Mouse (Mus musculus): ENCODE measurements around the gene A230050P20Rik. TPM values are rescaled to one million over a fixed set of nuclear protein-coding genes. Genes with fewer than 3 reads are reported as not detected.
A peak's percentile ranks its signal among the peaks of the same experiment; 100 is the strongest.

The A230050P20Rik gene
- polyA plus RNA-seq, 1 experiment, result 237 TPM

- no peak overlapping the region for H3K4me3 ChIP-seq (ENCODE audit: insufficient read depth, low read length)
- no peaks in the 10 kb centered on the region for H3K4me1 ChIP-seq (ENCODE audit: control insufficient read depth, insufficient read depth, low read length)
- TF ChIP-seq CTCF (IDR thresholded peaks at IDR 0.05; ENCODE audit: extremely low read depth, insufficient read depth, low read length), result no peak
- TF ChIP-seq POLR2A (IDR thresholded peaks at IDR 0.05; ENCODE audit: extremely low read depth, insufficient read depth, low read length), result no peak
- no peak overlapping the region for H3K27ac ChIP-seq (ENCODE audit: insufficient read depth, low read length)
Measured at GRCm38 (mm10) chr9:20838931-20839330, 29.5 kb upstream of the A230050P20Rik start.

GRCm38 (mm10) chr9:20842211-20842610 lies 26.2 kb upstream of the A230050P20Rik start:
- TF ChIP-seq POLR2A (IDR thresholded peaks at IDR 0.05; ENCODE audit: extremely low read depth, insufficient read depth, low read length) (no peak), CTCF (IDR thresholded peaks at IDR 0.05; ENCODE audit: extremely low read depth, insufficient read depth, low read length) (no peak)
- H3K27ac ChIP-seq (ENCODE audit: insufficient read depth, low read length), result no peak overlapping the region
- no peak overlapping the region for H3K4me3 ChIP-seq (ENCODE audit: insufficient read depth, low read length)
- no peaks in the 10 kb centered on the region for H3K4me1 ChIP-seq (ENCODE audit: control insufficient read depth, insufficient read depth, low read length)

GRCm38 (mm10) chr9:20842670-20843069 lies 25.8 kb upstream of the A230050P20Rik start:
- Histone ChIP-seq H3K4me3 (ENCODE audit: insufficient read depth, low read length) (no peak overlapping the region), H3K27ac (ENCODE audit: insufficient read depth, low read length) (no peak overlapping the region), H3K4me1 (ENCODE audit: control insufficient read depth, insufficient read depth, low read length) (no peaks in the 10 kb centered on the region)
- TF ChIP-seq CTCF (IDR thresholded peaks at IDR 0.05; ENCODE audit: extremely low read depth, insufficient read depth, low read length) (peak; percentile 58), POLR2A (IDR thresholded peaks at IDR 0.05; ENCODE audit: extremely low read depth, insufficient read depth, low read length) (no peak)

GRCm38 (mm10) chr9:20850179-20850578 lies 18.3 kb upstream of the A230050P20Rik start:
- Histone ChIP-seq H3K27ac (ENCODE audit: insufficient read depth, low read length) (no peak overlapping the region), H3K4me1 (ENCODE audit: control insufficient read depth, insufficient read depth, low read length) (no peaks in the 10 kb centered on the region), H3K4me3 (ENCODE audit: insufficient read depth, low read length) (no peak overlapping the region)
- TF ChIP-seq CTCF (IDR thresholded peaks at IDR 0.05; ENCODE audit: extremely low read depth, insufficient read depth, low read length) (no peak), POLR2A (IDR thresholded peaks at IDR 0.05; ENCODE audit: extremely low read depth, insufficient read depth, low read length) (no peak)

GRCm38 (mm10) chr9:20857131-20857530 lies 11.3 kb upstream of the A230050P20Rik start:
- H3K27ac ChIP-seq (ENCODE audit: insufficient read depth, low read length), result no peak overlapping the region
- TF ChIP-seq CTCF (IDR thresholded peaks at IDR 0.05; ENCODE audit: extremely low read depth, insufficient read depth, low read length), result no peak
- TF ChIP-seq POLR2A (IDR thresholded peaks at IDR 0.05; ENCODE audit: extremely low read depth, insufficient read depth, low read length), result no peak
- no peaks in the 10 kb centered on the region for H3K4me1 ChIP-seq (ENCODE audit: control insufficient read depth, insufficient read depth, low read length)
- no peak overlapping the region for H3K4me3 ChIP-seq (ENCODE audit: insufficient read depth, low read length)

GRCm38 (mm10) chr9:20859926-20860325 lies 8.5 kb upstream of the A230050P20Rik start:
- TF ChIP-seq POLR2A (IDR thresholded peaks at IDR 0.05; ENCODE audit: extremely low read depth, insufficient read depth, low read length) (no peak), CTCF (IDR thresholded peaks at IDR 0.05; ENCODE audit: extremely low read depth, insufficient read depth, low read length) (no peak)
- no peak overlapping the region for H3K27ac ChIP-seq (ENCODE audit: insufficient read depth, low read length)
- H3K4me3 ChIP-seq (ENCODE audit: insufficient read depth, low read length), result no peak overlapping the region
- no peaks in the 10 kb centered on the region for H3K4me1 ChIP-seq (ENCODE audit: control insufficient read depth, insufficient read depth, low read length)

GRCm38 (mm10) chr9:20861821-20862220 lies 6.6 kb upstream of the A230050P20Rik start:
- TF ChIP-seq CTCF (IDR thresholded peaks at IDR 0.05; ENCODE audit: extremely low read depth, insufficient read depth, low read length) (peak; percentile 52), POLR2A (IDR thresholded peaks at IDR 0.05; ENCODE audit: extremely low read depth, insufficient read depth, low read length) (no peak)
- Histone ChIP-seq H3K4me3 (ENCODE audit: insufficient read depth, low read length) (no peak overlapping the region), H3K27ac (ENCODE audit: insufficient read depth, low read length) (no peak overlapping the region), H3K4me1 (ENCODE audit: control insufficient read depth, insufficient read depth, low read length) (no peaks in the 10 kb centered on the region)

GRCm38 (mm10) chr9:20862225-20862624 lies 6.2 kb upstream of the A230050P20Rik start:
- TF ChIP-seq CTCF (IDR thresholded peaks at IDR 0.05; ENCODE audit: extremely low read depth, insufficient read depth, low read length) (no peak), POLR2A (IDR thresholded peaks at IDR 0.05; ENCODE audit: extremely low read depth, insufficient read depth, low read length) (no peak)
- H3K4me1 ChIP-seq (ENCODE audit: control insufficient read depth, insufficient read depth, low read length), result no peaks in the 10 kb centered on the region
- no peak overlapping the region for H3K27ac ChIP-seq (ENCODE audit: insufficient read depth, low read length)
- no peak overlapping the region for H3K4me3 ChIP-seq (ENCODE audit: insufficient read depth, low read length)

GRCm38 (mm10) chr9:20866879-20867278 lies 1.6 kb upstream of the A230050P20Rik start:
- no peaks in the 10 kb centered on the region for H3K4me1 ChIP-seq (ENCODE audit: control insufficient read depth, insufficient read depth, low read length)
- TF ChIP-seq CTCF (IDR thresholded peaks at IDR 0.05; ENCODE audit: extremely low read depth, insufficient read depth, low read length) (no peak), POLR2A (IDR thresholded peaks at IDR 0.05; ENCODE audit: extremely low read depth, insufficient read depth, low read length) (no peak)
- H3K27ac ChIP-seq (ENCODE audit: insufficient read depth, low read length), result no peak overlapping the region
- no peak overlapping the region for H3K4me3 ChIP-seq (ENCODE audit: insufficient read depth, low read length)

- TF ChIP-seq CTCF (IDR thresholded peaks at IDR 0.05; ENCODE audit: extremely low read depth, insufficient read depth, low read length) (no peak), POLR2A (IDR thresholded peaks at IDR 0.05; ENCODE audit: extremely low read depth, insufficient read depth, low read length) (no peak)
- Histone ChIP-seq H3K27ac (ENCODE audit: insufficient read depth, low read length) (no peak overlapping the region), H3K4me1 (ENCODE audit: control insufficient read depth, insufficient read depth, low read length) (no peaks in the 10 kb centered on the region), H3K4me3 (ENCODE audit: insufficient read depth, low read length) (peak overlapping the region; percentile 67)
Measured at GRCm38 (mm10) chr9:20869246-20869645, 804 bp downstream of the A230050P20Rik start.

Data from cortical plate, adult 2 months (tissue).